Mouse (Mus musculus): ENCODE results near the gene Ulk1.

- no peak for TF ChIP-seq CTCF (IDR thresholded peaks at IDR 0.05; ENCODE audit: extremely low read depth, insufficient read length, insufficient replicate concordance, low read depth, low read length)
- TF ChIP-seq POLR2A (IDR thresholded peaks at IDR 0.05; ENCODE audit: low read depth, low read length), result no peak
Measured at GRCm38 (mm10) chr5:110763890-110764289, 46.0 kb downstream of the Ulk1 start.

All from small intestine, adult 2 months (tissue).